In genomic region chrX:75733651-75734050, GRCm38 (mm10) we compare ENCODE assay signal across 7 mouse cellular contexts.
DNase-seq lines count a peak whose midpoint lies in the region; ATAC-seq and TF ChIP-seq lines count a peak whose summit lies in the region.
"Not testable (repeated sequence)": the region's sequence is repeated elsewhere in the genome, so short reads cannot be mapped to it uniquely, and the experiment has no call there.

No protein-coding gene starts in this region.

- not testable (repeated sequence) for H3K27ac ChIP-seq in hindbrain, postnatal 0 days
- peak overlapping the region; percentile 90 for H3K27ac ChIP-seq in left cerebral cortex, adult 2 months
- H3K27ac ChIP-seq in macrophage, result 0 out of 2 replicates have a peak overlapping the region, but pooled peaks have one; percentile 36

- H3K36me3 ChIP-seq in hindbrain, postnatal 0 days (ENCODE audit: insufficient read depth, low read length); macrophage (ENCODE audit: inconsistent target): not testable (repeated sequence)

- TF ChIP-seq CTCF in hindbrain, postnatal 0 days (IDR thresholded peaks at IDR 0.05; ENCODE audit: low read depth), result peak; percentile 48
- peak; percentile 49 for TF ChIP-seq CTCF in left cerebral cortex, adult 2 months (IDR thresholded peaks at IDR 0.05)

- H3K9ac ChIP-seq in hindbrain, postnatal 0 days (replicated peaks; ENCODE audit: low read length), result not testable (repeated sequence)

- DNase-seq in adrenal gland, adult 2 months, result peak; percentile 89
- DNase-seq in embryo, embryonic 11.5 days (ENCODE audit: low read depth, low spot score), result peak; percentile 37
- DNase-seq in gastrocnemius, postnatal 14 days, result peak; percentile 84
- DNase-seq in hindbrain, postnatal 0 days (ENCODE audit: low spot score), result peak; percentile 35
- DNase-seq in left cerebral cortex, adult 2 months (ENCODE audit: extremely low spot score in 1 of 2, low spot score in 2 of 2), result peak in 1 of 2 experiments; percentile 86
- peak; percentile 86 for DNase-seq in ovary, postnatal 36 days (ENCODE audit: low spot score)

- H3K4me1 ChIP-seq in hindbrain, postnatal 0 days (ENCODE audit: insufficient read depth, low read length), result not testable (repeated sequence)

- WGBS in hindbrain, postnatal 0 days, result 45% methylated on average over 11 of the region's 11 CpGs
- WGBS in macrophage (ENCODE audit: missing documents), result 65% methylated on average over 8 of the region's 11 CpGs

- not testable (repeated sequence) for H3K4me3 ChIP-seq in hindbrain, postnatal 0 days (ENCODE audit: low read length); macrophage (ENCODE audit: inconsistent target)
- peak overlapping the region; percentile 36 for H3K4me3 ChIP-seq in left cerebral cortex, adult 2 months

- H3K79me2 ChIP-seq in macrophage (ENCODE audit: inconsistent target), result not testable (repeated sequence)

- not testable (repeated sequence) for H3K27me3 ChIP-seq in hindbrain, postnatal 0 days (ENCODE audit: insufficient read depth, low read length)

- not testable (repeated sequence) for H3K4me2 ChIP-seq in hindbrain, postnatal 0 days (ENCODE audit: low read depth, low read length)

- intact Hi-C loops in gastrocnemius, postnatal 14 days (cut with DNase I; ENCODE audit: low total_unique reads); left cerebral cortex, adult 2 months (cut with DNase I): not testable (repeated sequence)

- H3K9me3 ChIP-seq in hindbrain, postnatal 0 days (ENCODE audit: low read length), result not testable (repeated sequence)

- ATAC-seq in hindbrain, postnatal 0 days, result not testable (repeated sequence)
